Mouse (Mus musculus) heart, embryonic 16.5 days (tissue): ENCODE data around the gene Stx16. TPM values are rescaled to one million over a fixed set of nuclear protein-coding genes. Genes with fewer than 3 reads are reported as not detected.
A peak's percentile ranks its signal among the peaks of the same experiment; 100 is the strongest.

Experiments used
- ATAC-seq: fragments of 200-750 bp; cut with Nextera tagmentation; replicated peaks from 2 replicates; pipeline ENCODE4 v1.8.0; 2017; ENCODE audit warnings: moderate number of reproducible peaks; ENCODE audit not compliant: insufficient read depth, low FRiP score; ENCODE audit errors: extremely low read depth
- H3K27ac ChIP-seq: fragments of 300-500 bp; sonication (generic); 2 replicates; pipeline ENCODE4 v1.5.1; 2014; ENCODE audit warnings: mild to moderate bottlenecking, low read length, control low read depth, moderate library complexity
- H3K27me3 ChIP-seq: fragments of 300-500 bp; sonication (generic); 2 replicates; pipeline ENCODE4 v1.6.1; 2014; ENCODE audit warnings: low read length, mixed read lengths; ENCODE audit not compliant: control insufficient read depth, insufficient read depth
- H3K36me3 ChIP-seq: fragments of 300-500 bp; sonication (generic); 2 replicates; pipeline ENCODE4 v1.6.1; 2014; ENCODE audit not compliant: control insufficient read depth, insufficient read depth
- H3K4me1 ChIP-seq: fragments of 300-500 bp; sonication (generic); 2 replicates; pipeline ENCODE4 v1.6.1; 2014; ENCODE audit warnings: low read length, mixed read lengths; ENCODE audit not compliant: control insufficient read depth, insufficient read depth
- H3K4me2 ChIP-seq: fragments of 300-500 bp; sonication (generic); 2 replicates; pipeline ENCODE4 v1.6.1; 2014; ENCODE audit warnings: low read depth, mild to moderate bottlenecking, control low read depth, low read length
- H3K4me3 ChIP-seq: fragments of 300-500 bp; sonication (generic); 2 replicates; pipeline ENCODE4 v1.5.1; 2014; ENCODE audit warnings: mild to moderate bottlenecking, control low read depth, low read length
- H3K9ac ChIP-seq: fragments of 300-500 bp; sonication (generic); 2 replicates; pipeline ENCODE4 v1.6.1; 2014; ENCODE audit warnings: low read length, control low read depth
- H3K9me3 ChIP-seq: fragments of 300-500 bp; sonication (generic); replicated peaks from 2 replicates; pipeline ENCODE4 v1.6.1; 2016; ENCODE audit warnings: low read length; ENCODE audit not compliant: control insufficient read depth
- WGBS: fragments of 180-500 bp; shearing (Covaris S2); extraction: QIAGEN DNeasy Blood & Tissue Kit; methylation state at CpG from one replicate; pipeline ENCODE4 v1.1.7; 2014; 5-methylcytosine and 5-hydroxymethylcytosine counted together
- polyA plus RNA-seq: library from polyadenylated mRNA; unstranded; fragments of >200 nt; fragmentation: Nextera tagmentation; extraction: Ambion mirVana; gene quantifications from 2 replicates; pipeline ENCODE4 v1.2.1, GENCODE M21; 2015

The Stx16 gene
- polyA plus RNA-seq, 1 experiment from 2014 or later, result 9.0 TPM

DNA sequence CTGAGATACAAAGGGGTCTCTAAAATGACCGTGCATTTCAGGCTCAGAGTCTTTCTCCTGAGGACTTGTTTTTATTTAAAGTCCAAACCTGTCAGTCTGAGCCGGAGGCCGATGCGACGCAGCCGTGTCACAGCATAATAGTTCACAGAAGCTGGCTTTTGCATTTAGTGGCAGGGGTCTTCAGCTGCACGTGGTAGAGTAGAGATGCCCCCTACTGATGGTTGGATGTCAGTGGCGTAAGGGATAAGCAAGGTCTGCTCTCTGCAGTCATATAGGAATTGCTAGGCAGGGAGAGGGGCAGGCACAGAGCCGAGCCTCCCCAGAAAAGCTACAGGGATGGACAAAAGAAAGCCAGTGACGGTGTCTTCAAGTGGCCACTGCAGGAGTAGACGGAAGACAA is 42.0 kb downstream of the Stx16 start:
- Histone ChIP-seq H3K36me3 (peaks cover 60% of the 10 kb centered on the region), H3K4me3 (no peak overlapping the region)

DNA sequence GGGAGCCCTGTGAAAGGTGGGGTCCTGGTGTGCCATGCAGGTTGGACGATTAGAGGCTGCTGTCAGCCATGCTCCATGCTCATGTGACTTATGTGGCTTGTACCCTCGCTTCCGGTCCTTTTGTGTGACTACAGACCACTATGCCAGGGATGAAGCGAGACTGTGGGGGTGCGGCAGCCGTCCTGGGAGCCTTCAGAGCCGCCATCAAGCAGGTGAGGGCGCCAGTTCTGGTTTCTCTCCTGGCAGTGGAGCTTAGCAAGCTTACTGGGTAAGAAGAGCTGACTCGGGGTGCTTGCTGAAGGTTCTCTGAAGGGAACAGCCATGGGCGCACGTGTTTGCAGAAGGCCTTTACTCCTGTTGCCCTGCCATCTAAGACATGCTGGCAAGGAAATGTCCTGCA is 43.2 kb downstream of the Stx16 start:
- no peak for ATAC-seq
- Histone ChIP-seq H3K9ac (no peak overlapping the region), H3K4me1 (peaks cover 4% of the 10 kb centered on the region; the same call in 1 of the 2 replicates), H3K27ac (no peak overlapping the region), H3K9me3 (peaks cover 4% of the 10 kb centered on the region), H3K4me2 (no peak overlapping the region), H3K36me3 (peaks cover 66% of the 10 kb centered on the region), H3K27me3 (no peaks in the 10 kb centered on the region), H3K4me3 (no peak overlapping the region)
- 92% methylated on average over 11 of the region's 11 CpGs for WGBS

More for the DNA sequence above, 42.0 kb downstream of the Stx16 start:
- Histone ChIP-seq H3K27ac (no peak overlapping the region), H3K9ac (no peak overlapping the region), H3K9me3 (no peaks in the 10 kb centered on the region), H3K27me3 (no peaks in the 10 kb centered on the region), H3K4me1 (peaks cover 4% of the 10 kb centered on the region; the same call in 1 of the 2 replicates), H3K4me2 (no peak overlapping the region)
- WGBS, result 73% methylated on average over 11 of the region's 11 CpGs
- ATAC-seq, result no peak

DNA sequence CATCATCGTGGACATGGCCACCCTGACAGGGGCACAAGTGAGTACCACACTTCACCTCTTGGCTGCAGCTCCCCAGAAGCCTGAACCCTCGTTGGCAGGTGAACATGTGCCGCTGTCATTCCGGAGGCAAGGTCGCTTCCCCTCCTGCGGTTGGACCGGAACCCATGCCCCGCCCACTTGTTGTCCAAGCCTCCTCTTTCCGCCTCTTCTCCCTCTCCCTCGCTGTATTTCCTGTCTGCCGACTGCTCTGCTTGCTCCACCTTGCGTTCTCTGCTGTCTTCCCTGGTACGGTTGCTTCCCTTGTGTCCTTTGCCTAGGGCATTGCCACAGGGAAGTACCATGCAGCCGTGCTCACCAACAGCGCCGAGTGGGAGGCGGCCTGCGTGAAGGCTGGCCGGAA is 44.5 kb downstream of the Stx16 start:
- no peak overlapping the region for H3K27ac ChIP-seq
- H3K4me1 ChIP-seq, result peaks cover 4% of the 10 kb centered on the region; the same call in 1 of the 2 replicates
- H3K27me3 ChIP-seq, result no peaks in the 10 kb centered on the region
- H3K4me3 ChIP-seq, result no peak overlapping the region
- 89% methylated on average over 19 of the region's 19 CpGs for WGBS
- ATAC-seq, result no peak
- no peak overlapping the region for H3K4me2 ChIP-seq
- peaks cover 65% of the 10 kb centered on the region for H3K36me3 ChIP-seq
- H3K9me3 ChIP-seq, result peaks cover 16% of the 10 kb centered on the region
- no peak overlapping the region for H3K9ac ChIP-seq

DNA sequence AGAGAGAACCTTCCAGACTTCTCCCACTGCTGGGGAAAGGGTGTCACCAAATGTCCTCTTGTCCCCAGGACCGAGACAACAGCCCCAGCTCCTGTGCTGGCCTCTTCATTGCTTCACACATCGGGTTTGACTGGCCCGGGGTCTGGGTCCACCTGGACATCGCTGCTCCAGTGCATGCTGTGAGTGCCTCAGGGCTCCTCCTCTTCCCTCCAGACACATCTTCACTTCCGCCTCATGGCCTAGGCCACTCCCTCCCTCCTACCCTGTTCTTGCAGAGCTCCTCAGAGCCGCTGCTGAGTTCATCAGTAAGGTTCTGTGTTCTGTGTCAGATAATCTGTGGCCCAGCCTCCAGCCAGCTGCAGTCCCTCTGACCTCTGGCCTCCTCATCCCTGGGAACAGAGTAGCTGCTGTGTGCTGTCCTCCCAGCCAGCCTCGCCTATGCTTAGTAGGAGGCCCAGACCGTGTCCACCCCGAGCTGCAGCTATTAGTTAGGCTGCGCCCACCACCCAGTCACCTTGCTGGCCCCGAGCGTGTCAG is 45.4 kb downstream of the Stx16 start:
- 75% methylated on average over 12 of the region's 12 CpGs for WGBS
- peaks cover 5% of the 10 kb centered on the region for H3K4me1 ChIP-seq
- peaks cover 62% of the 10 kb centered on the region for H3K36me3 ChIP-seq
- no peak for ATAC-seq
- peaks cover 16% of the 10 kb centered on the region for H3K9me3 ChIP-seq
- no peak overlapping the region for H3K4me3 ChIP-seq
- H3K9ac ChIP-seq, result no peak overlapping the region
- H3K27ac ChIP-seq, result no peak overlapping the region
- no peaks in the 10 kb centered on the region for H3K27me3 ChIP-seq
- no peak overlapping the region for H3K4me2 ChIP-seq

DNA sequence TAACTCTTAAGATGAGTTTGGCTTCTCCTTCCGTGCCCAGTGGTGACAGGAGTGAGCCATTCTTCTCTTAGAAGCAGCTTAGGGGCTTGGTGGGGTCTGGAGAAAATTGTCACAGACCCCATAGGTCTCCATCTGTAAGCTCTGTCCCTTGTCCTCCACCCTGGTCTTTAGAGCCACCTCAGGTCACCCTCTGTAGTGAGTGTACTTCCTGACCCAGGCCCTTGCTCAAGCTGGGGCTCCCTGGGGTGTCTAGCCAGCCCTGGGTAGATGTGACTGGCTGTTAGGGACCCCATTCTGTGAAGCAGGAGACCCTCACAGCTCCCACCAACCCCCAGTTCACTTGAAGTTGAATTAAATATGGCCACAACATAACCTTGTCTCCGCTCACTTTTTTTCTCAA is 46.2 kb downstream of the Stx16 start:
- Histone ChIP-seq H3K4me1 (peaks cover 9% of the 10 kb centered on the region), H3K4me2 (no peak overlapping the region), H3K9me3 (peaks cover 16% of the 10 kb centered on the region), H3K27me3 (no peaks in the 10 kb centered on the region), H3K36me3 (peaks cover 62% of the 10 kb centered on the region), H3K27ac (no peak overlapping the region), H3K9ac (no peak overlapping the region), H3K4me3 (no peak overlapping the region)
- 93% methylated on average over 2 of the region's 2 CpGs for WGBS
- ATAC-seq, result no peak

DNA sequence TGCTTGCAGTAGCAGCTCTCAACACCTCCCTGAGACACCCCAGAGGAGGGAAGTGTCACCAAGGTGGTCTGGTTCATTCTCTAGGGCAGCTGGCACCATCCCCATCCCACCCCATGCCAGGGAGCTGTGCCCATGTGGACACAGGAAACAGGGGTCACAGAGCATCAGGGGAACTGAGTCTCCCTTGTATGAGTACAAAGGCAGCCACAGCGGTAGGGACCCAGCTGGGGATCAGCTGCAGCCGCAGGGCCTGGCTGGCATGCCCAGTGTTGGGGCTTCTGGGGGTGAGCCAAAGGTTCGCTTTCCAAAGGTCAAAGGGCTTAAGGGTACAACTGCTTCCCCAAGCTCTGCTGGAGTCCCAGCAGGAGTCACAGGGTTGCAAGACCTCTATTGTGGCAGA is 47.6 kb downstream of the Stx16 start:
- H3K27ac ChIP-seq, result no peak overlapping the region
- H3K27me3 ChIP-seq, result no peaks in the 10 kb centered on the region
- ATAC-seq, result no peak
- H3K36me3 ChIP-seq, result peaks cover 57% of the 10 kb centered on the region
- no peak overlapping the region for H3K4me3 ChIP-seq
- H3K9me3 ChIP-seq, result peaks cover 16% of the 10 kb centered on the region
- H3K9ac ChIP-seq, result no peak overlapping the region
- H3K4me1 ChIP-seq, result peaks cover 9% of the 10 kb centered on the region
- 97% methylated on average over 3 of the region's 3 CpGs for WGBS
- H3K4me2 ChIP-seq, result no peak overlapping the region

DNA sequence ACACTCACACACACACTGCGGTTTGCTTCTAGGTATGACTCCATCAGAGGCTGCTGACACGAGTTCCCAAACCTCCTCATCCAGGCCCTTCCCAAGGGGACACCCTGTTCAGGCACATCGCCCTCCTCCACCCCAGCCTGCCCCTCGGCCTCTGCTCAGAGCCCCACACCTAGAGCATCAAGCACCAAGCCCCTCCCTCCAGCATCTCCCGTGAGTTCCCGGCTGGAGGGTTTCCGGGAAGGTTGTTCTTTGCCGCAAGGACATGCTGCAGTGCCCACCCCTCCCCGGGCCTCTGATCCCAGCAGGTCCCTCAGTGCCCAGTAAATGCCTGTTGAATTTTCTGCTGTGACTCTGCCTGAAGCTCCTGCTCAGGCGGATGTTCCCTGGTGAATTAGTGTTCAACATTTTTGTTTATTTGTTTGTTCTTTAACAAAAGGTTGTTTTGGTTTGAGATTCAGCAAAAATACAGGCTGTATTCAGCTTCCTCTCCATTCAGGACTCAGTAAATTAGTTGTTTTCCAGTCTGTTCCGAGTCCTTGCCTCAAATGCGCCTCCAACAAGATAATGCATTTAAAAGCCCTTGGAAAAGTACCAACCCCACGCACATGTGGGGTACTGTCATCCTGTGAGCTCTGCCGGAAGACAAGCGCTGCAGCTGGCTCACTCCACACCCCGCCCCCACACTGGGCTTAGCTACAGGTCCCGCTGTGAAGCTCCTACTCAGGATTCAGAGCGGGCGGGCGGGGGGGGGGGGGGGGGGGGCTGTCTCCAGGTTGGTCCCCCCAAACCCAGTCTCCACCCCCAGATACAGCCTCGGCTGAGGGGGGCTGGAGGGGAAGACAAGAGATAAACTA is 50.6 kb downstream of the Stx16 start:
- H3K4me3 ChIP-seq, result peak overlapping the region; percentile 2; the same call in 1 of the 2 replicates
- peaks cover 32% of the 10 kb centered on the region for H3K36me3 ChIP-seq
- H3K4me1 ChIP-seq, result peaks cover 9% of the 10 kb centered on the region
- H3K27ac ChIP-seq, result no peak overlapping the region
- ATAC-seq, result peak; percentile 67
- peaks cover 16% of the 10 kb centered on the region for H3K9me3 ChIP-seq
- no peak overlapping the region for H3K9ac ChIP-seq
- WGBS, result 9% methylated on average over 19 of the region's 21 CpGs
- H3K4me2 ChIP-seq, result peak overlapping the region; percentile 50
- no peaks in the 10 kb centered on the region for H3K27me3 ChIP-seq

DNA sequence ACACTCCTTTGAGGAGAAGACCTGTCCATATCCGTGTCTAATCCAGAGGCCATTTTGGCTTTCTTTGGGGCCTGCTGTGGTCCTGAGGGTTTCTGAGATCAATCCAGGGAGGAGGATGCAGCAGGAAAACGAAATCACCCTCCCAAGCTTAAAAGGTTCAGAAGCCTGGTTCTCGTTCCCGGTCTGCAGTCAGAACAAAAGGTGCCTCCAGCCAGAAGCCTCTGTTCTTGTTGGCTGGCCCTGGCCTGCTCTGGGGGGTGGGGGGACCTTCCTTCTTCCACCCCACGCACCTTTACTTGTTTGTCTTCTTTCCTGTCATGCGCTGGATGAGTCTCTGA is 51.2 kb downstream of the Stx16 start:
- H3K27ac ChIP-seq, result no peak overlapping the region
- peaks cover 28% of the 10 kb centered on the region for H3K36me3 ChIP-seq
- no peak overlapping the region for H3K4me3 ChIP-seq
- no peaks in the 10 kb centered on the region for H3K27me3 ChIP-seq
- peaks cover 9% of the 10 kb centered on the region for H3K4me1 ChIP-seq
- ATAC-seq, result no peak
- peak overlapping the region; percentile 50 for H3K4me2 ChIP-seq
- H3K9me3 ChIP-seq, result peaks cover 16% of the 10 kb centered on the region
- no peak overlapping the region for H3K9ac ChIP-seq
- WGBS, result 33% methylated on average over 6 of the region's 6 CpGs

DNA sequence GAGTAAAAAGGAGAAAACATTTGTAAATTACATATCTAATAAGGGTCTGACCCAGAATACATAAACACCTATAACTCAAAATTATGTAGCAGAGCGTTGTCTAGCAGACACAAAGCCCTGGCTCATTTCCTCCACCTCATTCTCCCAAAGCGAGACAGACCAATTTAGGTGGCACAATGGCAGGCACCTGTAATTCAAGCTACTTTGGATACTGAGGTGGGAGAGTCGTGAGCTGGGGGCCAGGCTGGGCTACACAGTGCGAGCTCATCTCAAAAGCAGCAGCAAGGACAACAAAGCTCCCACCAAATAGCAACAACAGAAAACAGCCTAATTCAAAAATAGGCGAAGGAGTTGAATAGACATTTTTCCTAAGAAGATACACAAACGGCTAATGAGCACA is 52.8 kb downstream of the Stx16 start:
- Histone ChIP-seq H3K4me3 (no peak overlapping the region), H3K4me2 (no peak overlapping the region), H3K27ac (no peak overlapping the region), H3K4me1 (peaks cover 9% of the 10 kb centered on the region), H3K9me3 (peaks cover 15% of the 10 kb centered on the region), H3K36me3 (peaks cover 13% of the 10 kb centered on the region), H3K27me3 (no peaks in the 10 kb centered on the region), H3K9ac (no peak overlapping the region)
- 82% methylated on average over 6 of the region's 6 CpGs for WGBS
- ATAC-seq, result no peak
